Mouse (Mus musculus): ENCODE data around the gene Tnrc6b. TPM values are rescaled to one million over a fixed set of nuclear protein-coding genes. Genes with fewer than 3 reads are reported as not detected.

Tnrc6b gene
- polyA plus RNA-seq, 1 experiment from 2014 or later = 21.2 TPM

DNA sequence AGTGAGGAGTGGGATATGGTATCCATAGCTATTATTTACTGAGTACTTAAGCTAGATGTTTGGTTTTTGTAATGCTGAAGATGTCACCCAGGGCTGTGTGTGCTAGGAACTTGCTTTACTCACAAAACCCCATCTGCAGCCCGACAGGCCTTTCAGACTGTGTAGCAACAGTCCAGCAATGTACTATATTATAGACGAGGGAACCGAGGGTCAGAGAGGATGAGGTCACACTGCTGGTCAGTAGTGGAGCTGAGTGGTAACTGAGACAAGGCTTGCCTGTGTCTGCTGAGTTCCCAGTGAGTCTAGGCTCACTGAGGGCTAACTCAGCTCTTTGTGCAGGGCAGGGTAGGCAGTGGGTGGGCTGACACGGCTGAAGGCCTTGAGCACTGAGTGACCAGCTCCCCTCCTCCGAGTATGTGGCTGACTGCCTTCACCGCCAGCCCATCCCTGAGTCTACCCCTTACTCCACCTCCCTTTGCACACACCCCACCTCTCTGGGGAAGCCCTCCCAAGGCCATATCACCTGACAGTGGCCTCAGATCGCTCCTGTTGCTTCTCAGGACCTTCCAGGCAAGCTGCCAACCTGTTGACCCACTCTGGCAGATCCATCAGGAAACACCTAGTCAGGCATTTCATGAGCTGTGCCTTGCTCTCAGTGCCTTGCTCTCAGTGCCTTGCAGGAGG lies 30.6 kb upstream of the Tnrc6b start:
- H3K4me3 ChIP-seq (ENCODE audit: low read length) = no peak overlapping the region
- peak; percentile 69 for ATAC-seq (replicated peaks; ENCODE audit: extremely low read depth, insufficient read depth, low FRiP score)
- peaks cover 37% of the 10 kb centered on the region for H3K4me1 ChIP-seq (ENCODE audit: control insufficient read depth, insufficient read depth, low read length)
- no peaks in the 10 kb centered on the region for H3K9me3 ChIP-seq (replicated peaks; ENCODE audit: control insufficient read depth, low read length)
- no peaks in the 10 kb centered on the region; the same call in 1 of the 2 replicates for H3K27me3 ChIP-seq (ENCODE audit: control insufficient read depth, insufficient read depth, low read length)
- H3K27ac ChIP-seq (ENCODE audit: low read length) = peak overlapping the region; percentile 17; the same call in 1 of the 2 replicates
- H3K36me3 ChIP-seq (ENCODE audit: control insufficient read depth, insufficient read depth) = no peaks in the 10 kb centered on the region
- no peak overlapping the region for H3K4me2 ChIP-seq (ENCODE audit: low read depth, low read length)
- 29% methylated on average over 7 of the region's 7 CpGs for WGBS
- H3K9ac ChIP-seq (ENCODE audit: low read length) = no peak overlapping the region

DNA sequence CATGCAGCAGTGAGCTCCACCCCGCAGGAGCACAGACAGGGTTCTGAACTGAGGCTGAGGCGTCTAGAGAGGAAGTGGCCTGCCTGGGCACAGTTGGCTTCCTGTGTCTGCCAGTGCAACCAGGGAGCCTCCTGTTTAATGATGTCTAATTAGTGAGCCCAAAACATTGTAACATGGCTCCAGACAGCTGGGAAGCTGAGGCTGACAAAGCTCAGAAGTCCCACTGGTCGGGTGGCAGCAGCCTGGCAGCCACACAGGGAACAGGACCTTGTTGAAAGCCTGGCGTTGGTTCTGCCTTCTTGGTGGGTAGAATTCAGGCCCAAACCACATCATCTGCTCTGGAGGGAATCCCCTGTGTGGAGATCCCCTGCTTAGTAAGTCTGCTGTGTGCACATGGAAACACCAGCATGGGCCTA lies 29.6 kb upstream of the Tnrc6b start:
- Histone ChIP-seq H3K4me2 (ENCODE audit: low read depth, low read length) (no peak overlapping the region), H3K9ac (ENCODE audit: low read length) (no peak overlapping the region), H3K36me3 (ENCODE audit: control insufficient read depth, insufficient read depth) (no peaks in the 10 kb centered on the region), H3K9me3 (replicated peaks; ENCODE audit: control insufficient read depth, low read length) (no peaks in the 10 kb centered on the region), H3K27me3 (ENCODE audit: control insufficient read depth, insufficient read depth, low read length) (peaks cover 3% of the 10 kb centered on the region), H3K27ac (ENCODE audit: low read length) (peak overlapping the region; percentile 47), H3K4me1 (ENCODE audit: control insufficient read depth, insufficient read depth, low read length) (peaks cover 37% of the 10 kb centered on the region), H3K4me3 (ENCODE audit: low read length) (no peak overlapping the region)
- 65% methylated on average over 4 of the region's 4 CpGs for WGBS
- no peak for ATAC-seq (replicated peaks; ENCODE audit: extremely low read depth, insufficient read depth, low FRiP score)

DNA sequence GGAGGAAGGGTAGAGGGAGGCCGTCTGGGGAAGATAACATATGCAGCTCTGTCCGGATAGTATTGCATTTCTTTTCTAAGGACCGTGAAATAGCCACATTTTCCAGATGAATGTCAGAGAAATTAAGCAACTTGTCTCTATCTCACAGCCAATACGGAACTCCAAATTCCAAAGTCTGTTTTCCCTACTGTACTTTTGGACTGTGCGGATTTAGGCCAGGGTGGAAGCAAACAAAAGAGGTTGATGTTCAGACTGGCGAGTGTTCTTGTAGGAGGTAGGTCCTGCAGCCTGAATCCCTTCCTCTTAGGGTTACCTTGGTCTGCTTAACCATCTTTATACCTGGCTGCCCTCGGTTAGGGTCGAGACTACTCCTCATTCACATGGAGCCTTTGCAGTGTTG lies 28.8 kb upstream of the Tnrc6b start:
- Histone ChIP-seq H3K9me3 (replicated peaks; ENCODE audit: control insufficient read depth, low read length) (no peaks in the 10 kb centered on the region), H3K4me1 (ENCODE audit: control insufficient read depth, insufficient read depth, low read length) (peaks cover 37% of the 10 kb centered on the region), H3K9ac (ENCODE audit: low read length) (no peak overlapping the region), H3K27ac (ENCODE audit: low read length) (no peak overlapping the region), H3K36me3 (ENCODE audit: control insufficient read depth, insufficient read depth) (no peaks in the 10 kb centered on the region), H3K4me3 (ENCODE audit: low read length) (no peak overlapping the region), H3K4me2 (ENCODE audit: low read depth, low read length) (no peak overlapping the region), H3K27me3 (ENCODE audit: control insufficient read depth, insufficient read depth, low read length) (peaks cover 3% of the 10 kb centered on the region)
- ATAC-seq (replicated peaks; ENCODE audit: extremely low read depth, insufficient read depth, low FRiP score) = no peak
- WGBS = 82% methylated on average over 8 of the region's 8 CpGs

DNA sequence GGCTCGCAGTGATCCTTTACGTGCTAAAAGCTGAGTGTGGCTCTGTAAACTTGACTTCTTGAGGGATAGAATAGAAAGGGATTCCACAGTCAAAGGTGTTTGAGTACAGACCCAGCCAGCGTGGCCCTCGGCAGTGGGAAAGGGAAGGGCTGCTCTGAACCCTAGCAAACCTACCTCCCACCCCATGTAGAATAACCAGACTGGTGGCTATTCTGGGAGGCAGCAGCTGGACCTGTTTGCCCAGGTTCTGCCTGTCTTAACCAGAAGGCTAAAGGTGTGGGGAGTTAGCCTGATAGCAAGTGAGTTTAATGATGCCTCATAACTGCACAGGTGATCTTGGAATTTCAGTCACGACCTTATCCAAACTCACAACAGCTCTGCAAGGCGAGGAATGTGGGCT lies 28.0 kb upstream of the Tnrc6b start:
- no peak overlapping the region for H3K27ac ChIP-seq (ENCODE audit: low read length)
- H3K4me3 ChIP-seq (ENCODE audit: low read length) = no peak overlapping the region
- no peak for ATAC-seq (replicated peaks; ENCODE audit: extremely low read depth, insufficient read depth, low FRiP score)
- H3K4me1 ChIP-seq (ENCODE audit: control insufficient read depth, insufficient read depth, low read length) = peaks cover 37% of the 10 kb centered on the region
- H3K4me2 ChIP-seq (ENCODE audit: low read depth, low read length) = no peak overlapping the region
- H3K36me3 ChIP-seq (ENCODE audit: control insufficient read depth, insufficient read depth) = no peaks in the 10 kb centered on the region
- no peak overlapping the region for H3K9ac ChIP-seq (ENCODE audit: low read length)
- H3K9me3 ChIP-seq (replicated peaks; ENCODE audit: control insufficient read depth, low read length) = no peaks in the 10 kb centered on the region
- 75% methylated on average over 6 of the region's 6 CpGs for WGBS
- peaks cover 3% of the 10 kb centered on the region for H3K27me3 ChIP-seq (ENCODE audit: control insufficient read depth, insufficient read depth, low read length)

DNA sequence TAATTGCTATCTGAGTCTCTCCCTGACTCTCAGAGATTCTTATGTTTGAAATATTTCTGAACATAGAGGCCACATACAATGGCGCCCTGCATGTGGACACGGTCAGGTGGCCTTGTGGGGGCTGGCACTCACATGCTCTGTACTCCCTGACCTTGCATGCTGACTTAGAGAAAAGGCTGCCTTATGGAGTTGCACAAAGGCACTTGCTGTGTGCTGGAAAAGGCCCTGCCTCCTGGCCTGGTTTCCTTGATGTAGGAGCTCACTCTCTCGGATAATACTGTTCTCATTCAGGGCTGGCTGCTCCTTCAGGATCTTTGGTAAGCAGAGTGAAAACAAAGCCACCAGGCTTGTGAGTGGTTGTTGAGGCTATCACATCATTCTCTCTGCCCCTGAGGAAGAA lies 27.1 kb upstream of the Tnrc6b start:
- Histone ChIP-seq H3K4me1 (ENCODE audit: control insufficient read depth, insufficient read depth, low read length) (peaks cover 35% of the 10 kb centered on the region), H3K9ac (ENCODE audit: low read length) (no peak overlapping the region), H3K27ac (ENCODE audit: low read length) (no peak overlapping the region), H3K9me3 (replicated peaks; ENCODE audit: control insufficient read depth, low read length) (no peaks in the 10 kb centered on the region), H3K4me2 (ENCODE audit: low read depth, low read length) (no peak overlapping the region), H3K4me3 (ENCODE audit: low read length) (no peak overlapping the region), H3K27me3 (ENCODE audit: control insufficient read depth, insufficient read depth, low read length) (peaks cover 3% of the 10 kb centered on the region), H3K36me3 (ENCODE audit: control insufficient read depth, insufficient read depth) (no peaks in the 10 kb centered on the region)
- 71% methylated on average over 3 of the region's 3 CpGs for WGBS
- no peak for ATAC-seq (replicated peaks; ENCODE audit: extremely low read depth, insufficient read depth, low FRiP score)

DNA sequence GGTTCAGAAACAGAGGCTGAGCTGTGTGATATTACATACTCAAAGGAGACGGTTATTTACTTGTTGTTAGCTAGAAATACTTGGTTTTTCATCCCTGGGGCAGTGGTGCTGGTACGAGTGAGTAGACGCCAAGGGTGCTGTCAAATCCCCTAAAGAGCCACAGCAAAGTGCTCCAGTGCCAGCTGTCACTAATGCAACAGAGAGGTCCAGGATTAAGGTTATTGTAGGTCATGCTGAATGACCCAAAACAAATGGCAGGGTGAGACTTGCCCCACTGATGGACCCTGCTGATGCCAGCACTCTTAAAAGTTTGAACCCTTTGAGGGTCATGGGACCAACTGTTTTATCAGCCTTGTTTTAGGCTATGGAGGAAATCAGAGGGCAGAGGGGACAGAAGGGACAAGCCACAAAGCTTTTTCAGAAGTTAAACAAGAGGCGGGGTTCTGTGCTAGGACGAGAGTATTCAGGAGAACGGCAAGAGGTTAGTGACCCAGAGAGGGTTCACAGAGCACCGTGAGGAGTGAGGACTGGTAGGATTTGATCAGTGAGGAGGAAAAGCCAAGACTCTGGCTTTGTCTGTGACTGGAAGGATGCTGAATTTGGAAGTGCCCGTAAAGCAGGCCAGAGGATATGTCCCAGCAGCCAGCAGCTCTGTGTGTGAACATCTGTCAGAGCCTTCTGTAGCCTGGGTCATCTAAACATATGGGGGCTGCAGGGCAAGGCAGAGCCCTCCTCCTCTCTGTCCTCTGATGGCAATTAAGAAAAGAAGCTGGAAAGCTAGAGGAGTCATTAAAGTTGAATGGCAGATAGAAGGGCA lies 26.1 kb upstream of the Tnrc6b start:
- WGBS = 51% methylated on average over 8 of the region's 8 CpGs
- peaks cover 3% of the 10 kb centered on the region for H3K27me3 ChIP-seq (ENCODE audit: control insufficient read depth, insufficient read depth, low read length)
- no peak overlapping the region for H3K4me3 ChIP-seq (ENCODE audit: low read length)

DNA sequence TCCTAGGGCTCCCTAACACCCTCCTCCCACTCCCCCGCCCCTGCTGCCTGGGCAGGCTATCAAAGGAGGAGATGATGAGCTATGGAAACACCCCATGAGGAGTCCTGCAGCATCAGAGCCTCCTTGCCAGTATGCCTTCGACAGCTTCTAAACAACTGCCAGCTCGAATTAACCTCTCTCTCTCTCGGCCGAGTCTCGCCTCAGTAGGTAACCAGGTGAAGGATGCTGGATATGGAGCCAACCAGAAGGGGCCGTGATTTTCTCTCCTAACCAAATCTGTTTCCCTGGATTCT lies 25.6 kb upstream of the Tnrc6b start:
- Histone ChIP-seq H3K4me3 (ENCODE audit: low read length) (no peak overlapping the region), H3K4me2 (ENCODE audit: low read depth, low read length) (no peak overlapping the region), H3K9ac (ENCODE audit: low read length) (no peak overlapping the region), H3K27ac (ENCODE audit: low read length) (no peak overlapping the region), H3K27me3 (ENCODE audit: control insufficient read depth, insufficient read depth, low read length) (peaks cover 3% of the 10 kb centered on the region), H3K36me3 (ENCODE audit: control insufficient read depth, insufficient read depth) (no peaks in the 10 kb centered on the region), H3K4me1 (ENCODE audit: control insufficient read depth, insufficient read depth, low read length) (peaks cover 20% of the 10 kb centered on the region), H3K9me3 (replicated peaks; ENCODE audit: control insufficient read depth, low read length) (no peaks in the 10 kb centered on the region)
- WGBS = 53% methylated on average over 7 of the region's 7 CpGs
- no peak for ATAC-seq (replicated peaks; ENCODE audit: extremely low read depth, insufficient read depth, low FRiP score)

More for the DNA sequence above, 26.1 kb upstream of the Tnrc6b start:
- Histone ChIP-seq H3K36me3 (ENCODE audit: control insufficient read depth, insufficient read depth) (no peaks in the 10 kb centered on the region), H3K4me1 (ENCODE audit: control insufficient read depth, insufficient read depth, low read length) (peaks cover 25% of the 10 kb centered on the region), H3K9ac (ENCODE audit: low read length) (no peak overlapping the region), H3K9me3 (replicated peaks; ENCODE audit: control insufficient read depth, low read length) (no peaks in the 10 kb centered on the region), H3K27ac (ENCODE audit: low read length) (no peak overlapping the region), H3K4me2 (ENCODE audit: low read depth, low read length) (no peak overlapping the region)
- no peak for ATAC-seq (replicated peaks; ENCODE audit: extremely low read depth, insufficient read depth, low FRiP score)

DNA sequence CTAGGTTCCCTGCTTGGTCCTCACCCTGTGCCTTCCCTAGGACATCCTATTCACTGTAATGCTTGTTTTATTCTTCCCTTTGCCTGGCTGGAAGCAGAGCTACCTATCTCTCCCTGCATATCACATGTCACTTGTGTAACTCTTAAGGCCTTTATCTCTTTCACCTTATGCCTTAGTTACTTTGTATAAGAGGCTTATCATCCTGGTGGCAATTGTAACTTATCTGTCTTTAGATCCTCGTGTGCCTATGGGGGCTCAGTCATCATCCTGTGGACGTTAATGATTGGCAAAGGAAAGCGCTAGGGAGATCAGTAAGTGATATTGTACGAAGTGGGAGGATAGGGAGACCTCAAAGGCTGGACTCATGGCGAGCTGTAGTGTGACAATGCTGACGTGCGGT lies 22.6 kb upstream of the Tnrc6b start:
- 33% methylated on average over 7 of the region's 7 CpGs for WGBS
- H3K9me3 ChIP-seq (replicated peaks; ENCODE audit: control insufficient read depth, low read length) = no peaks in the 10 kb centered on the region
- no peak overlapping the region for H3K27ac ChIP-seq (ENCODE audit: low read length)
- no peak overlapping the region for H3K9ac ChIP-seq (ENCODE audit: low read length)
- no peak for ATAC-seq (replicated peaks; ENCODE audit: extremely low read depth, insufficient read depth, low FRiP score)
- no peak overlapping the region for H3K4me2 ChIP-seq (ENCODE audit: low read depth, low read length)
- peaks cover 12% of the 10 kb centered on the region for H3K27me3 ChIP-seq (ENCODE audit: control insufficient read depth, insufficient read depth, low read length)
- H3K4me1 ChIP-seq (ENCODE audit: control insufficient read depth, insufficient read depth, low read length) = peaks cover 5% of the 10 kb centered on the region; the same call in 1 of the 2 replicates
- no peak overlapping the region for H3K4me3 ChIP-seq (ENCODE audit: low read length)
- H3K36me3 ChIP-seq (ENCODE audit: control insufficient read depth, insufficient read depth) = no peaks in the 10 kb centered on the region

DNA sequence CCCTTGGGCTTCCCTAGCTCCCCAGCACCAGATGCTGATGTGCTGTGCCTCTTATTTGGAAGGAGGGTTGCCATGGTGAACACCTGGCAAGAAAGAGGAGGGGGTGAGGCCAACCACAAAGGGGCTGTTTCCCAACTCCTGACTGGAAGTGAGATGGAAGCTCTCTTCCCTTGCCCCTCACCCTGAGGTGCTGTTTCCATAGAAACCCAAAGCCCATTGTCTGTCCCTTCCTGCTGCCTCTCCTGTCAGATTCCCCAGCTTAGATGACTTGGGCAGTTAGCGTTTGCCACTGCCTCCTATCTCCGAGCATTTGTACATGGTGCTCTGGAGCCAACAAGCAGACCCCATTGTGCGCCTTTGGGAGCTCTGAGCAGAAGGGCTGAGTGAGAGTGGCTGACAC lies 17.6 kb upstream of the Tnrc6b start:
- WGBS = 33% methylated on average over 3 of the region's 3 CpGs
- Histone ChIP-seq H3K4me2 (ENCODE audit: low read depth, low read length) (no peak overlapping the region), H3K9ac (ENCODE audit: low read length) (no peak overlapping the region), H3K36me3 (ENCODE audit: control insufficient read depth, insufficient read depth) (no peaks in the 10 kb centered on the region), H3K9me3 (replicated peaks; ENCODE audit: control insufficient read depth, low read length) (no peaks in the 10 kb centered on the region), H3K4me1 (ENCODE audit: control insufficient read depth, insufficient read depth, low read length) (peaks cover 3% of the 10 kb centered on the region; the same call in 1 of the 2 replicates), H3K27me3 (ENCODE audit: control insufficient read depth, insufficient read depth, low read length) (peaks cover 10% of the 10 kb centered on the region), H3K27ac (ENCODE audit: low read length) (no peak overlapping the region), H3K4me3 (ENCODE audit: low read length) (no peak overlapping the region)
- no peak for ATAC-seq (replicated peaks; ENCODE audit: extremely low read depth, insufficient read depth, low FRiP score)
